ENCODE assay signal across 13 mouse cellular contexts in the genomic region with DNA sequence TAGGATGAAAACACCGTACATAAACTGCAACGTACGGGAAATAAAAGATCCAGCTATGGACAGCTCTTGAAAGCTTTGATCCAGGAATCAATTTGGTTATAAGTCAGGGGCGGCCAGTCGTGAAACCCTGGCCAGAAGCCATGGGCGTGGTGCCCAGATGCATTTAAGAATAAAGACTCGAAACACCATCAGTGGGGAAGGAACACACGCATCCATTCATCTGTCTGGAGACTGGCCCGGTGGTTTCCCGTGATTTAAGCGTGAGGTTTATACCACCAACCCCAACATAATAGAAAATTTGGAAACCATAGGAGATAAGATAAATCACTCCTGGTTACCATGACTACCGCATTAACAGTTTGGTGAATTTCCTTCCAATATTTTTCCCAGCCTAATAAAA. TPM values are rescaled to one million over a fixed set of nuclear protein-coding genes. Genes with fewer than 3 reads are reported as not detected.
DNase-seq lines count a peak whose midpoint lies in the region; ATAC-seq lines count a peak whose summit lies in the region.
"Had no signal": no experiment of that assay in that cellular context is flagged by ENCODE, and none has a peak within 500 bp of the region (broad histone marks: within the 10 kb centered on the region; RNA-seq: fewer than 3 reads in every experiment).

No protein-coding gene starts in this region.

- 32% methylated on average over 12 of the region's 12 CpGs for WGBS in forebrain, embryonic 13.5 days
- 67% methylated on average over 12 of the region's 12 CpGs for WGBS in forebrain, embryonic 11.5 days
- 77% methylated on average over 12 of the region's 12 CpGs for WGBS in heart, embryonic 12.5 days
- 82% methylated on average over 12 of the region's 12 CpGs for WGBS in heart, embryonic 11.5 days (ENCODE audit: insufficient replicate concordance)

- H3K36me3 ChIP-seq in forebrain, embryonic 13.5 days (ENCODE audit: poor library complexity, severe bottlenecking): no peaks in the 10 kb centered on the region
- no peaks in the 10 kb centered on the region for H3K36me3 ChIP-seq in forebrain, embryonic 11.5 days (ENCODE audit: control insufficient read depth, insufficient read depth, low read length)
- no peaks in the 10 kb centered on the region for H3K36me3 ChIP-seq in heart, embryonic 12.5 days
- no peaks in the 10 kb centered on the region for H3K36me3 ChIP-seq in heart, embryonic 11.5 days (ENCODE audit: control insufficient read depth, insufficient read depth, low read length)
- H3K36me3 ChIP-seq: liver, embryonic 15.5 days had no signal

- no peaks in the 10 kb centered on the region for H3K27me3 ChIP-seq in forebrain, embryonic 13.5 days
- H3K27me3 ChIP-seq in forebrain, embryonic 11.5 days (ENCODE audit: control insufficient read depth, insufficient read depth, low read length): no peaks in the 10 kb centered on the region
- H3K27me3 ChIP-seq in heart, embryonic 12.5 days (replicated peaks): peaks cover 35% of the 10 kb centered on the region
- peaks cover 8% of the 10 kb centered on the region; the same call in 1 of the 2 replicates for H3K27me3 ChIP-seq in heart, embryonic 11.5 days (ENCODE audit: control insufficient read depth, insufficient read depth, low read length)
- H3K27me3 ChIP-seq: liver, embryonic 15.5 days had no signal

- no peak for ATAC-seq in forebrain, embryonic 13.5 days
- ATAC-seq in forebrain, embryonic 11.5 days (replicated peaks; ENCODE audit: low FRiP score): no peak
- no peak for ATAC-seq in heart, embryonic 12.5 days (ENCODE audit: insufficient number of reproducible peaks, low FRiP score)
- no peak for ATAC-seq in heart, embryonic 11.5 days (replicated peaks; ENCODE audit: insufficient number of reproducible peaks, low FRiP score, low TSS enrichment)

- peak overlapping the region; percentile 33 for H3K4me2 ChIP-seq in forebrain, embryonic 13.5 days
- no peak overlapping the region for H3K4me2 ChIP-seq in forebrain, embryonic 11.5 days (ENCODE audit: low read depth, low read length, severe bottlenecking)
- no peak overlapping the region for H3K4me2 ChIP-seq in heart, embryonic 12.5 days
- no peak overlapping the region for H3K4me2 ChIP-seq in heart, embryonic 11.5 days
- H3K4me2 ChIP-seq: liver, embryonic 15.5 days had no signal

- no peak overlapping the region for H3K4me3 ChIP-seq in forebrain, embryonic 13.5 days
- H3K4me3 ChIP-seq in forebrain, embryonic 11.5 days (ENCODE audit: low read depth, low read length): no peak overlapping the region
- no peak overlapping the region for H3K4me3 ChIP-seq in heart, embryonic 12.5 days
- no peak overlapping the region for H3K4me3 ChIP-seq in heart, embryonic 11.5 days (ENCODE audit: low read depth, low read length)
- H3K4me3 ChIP-seq: liver, embryonic 15.5 days had no signal

- no peaks in the 10 kb centered on the region for H3K9me3 ChIP-seq in forebrain, embryonic 13.5 days (replicated peaks)
- H3K9me3 ChIP-seq in forebrain, embryonic 11.5 days (ENCODE audit: control insufficient read depth, low read length): no peaks in the 10 kb centered on the region
- no peaks in the 10 kb centered on the region for H3K9me3 ChIP-seq in heart, embryonic 12.5 days (replicated peaks)
- H3K9me3 ChIP-seq in heart, embryonic 11.5 days (replicated peaks; ENCODE audit: control insufficient read depth, low read length): no peaks in the 10 kb centered on the region
- H3K9me3 ChIP-seq: liver, embryonic 15.5 days had no signal

- no peak overlapping the region for H3K9ac ChIP-seq in forebrain, embryonic 13.5 days
- H3K9ac ChIP-seq in forebrain, embryonic 11.5 days (ENCODE audit: low read length): no peak overlapping the region
- H3K9ac ChIP-seq in heart, embryonic 12.5 days: no peak overlapping the region
- no peak overlapping the region for H3K9ac ChIP-seq in heart, embryonic 11.5 days (ENCODE audit: low read depth, low read length)
- H3K9ac ChIP-seq: liver, embryonic 15.5 days had no signal

- H3K27ac ChIP-seq in forebrain, embryonic 13.5 days: peak overlapping the region; percentile 15; the same call in 1 of the 2 replicates
- no peak overlapping the region for H3K27ac ChIP-seq in forebrain, embryonic 11.5 days (ENCODE audit: low read depth, low read length)
- no peak overlapping the region for H3K27ac ChIP-seq in heart, embryonic 12.5 days (ENCODE audit: poor library complexity, severe bottlenecking)
- H3K27ac ChIP-seq in heart, embryonic 11.5 days (ENCODE audit: low read depth, low read length): no peak overlapping the region
- H3K27ac ChIP-seq: liver, embryonic 15.5 days; macrophage had no signal

- H3K4me1 ChIP-seq in forebrain, embryonic 13.5 days: peaks cover 70% of the 10 kb centered on the region
- H3K4me1 ChIP-seq in forebrain, embryonic 11.5 days (replicated peaks; ENCODE audit: control insufficient read depth, insufficient read depth, low read length): peaks cover 17% of the 10 kb centered on the region
- peaks cover 3% of the 10 kb centered on the region; the same call in 1 of the 2 replicates for H3K4me1 ChIP-seq in heart, embryonic 12.5 days (replicated peaks)
- H3K4me1 ChIP-seq in heart, embryonic 11.5 days (ENCODE audit: control insufficient read depth, insufficient read depth, low read length): no peaks in the 10 kb centered on the region
- H3K4me1 ChIP-seq: liver, embryonic 15.5 days had no signal

- no peak for DNase-seq in forebrain, embryonic 11.5 days (ENCODE audit: low spot score)
- peak; percentile 72 to 76 for DNase-seq in right cerebral cortex, postnatal 10 days (ENCODE audit: low spot score in 2 of 2)
- no peak for DNase-seq in right cerebral cortex, adult 18-20 months
- peak; percentile 22 for DNase-seq in mesoderm, embryonic 11.5 days (ENCODE audit: low read depth, low spot score)
- DNase-seq in T-cell, adult 2 months (ENCODE audit: low spot score): no peak
- DNase-seq: cerebellum, adult 11-12 months; gastrocnemius, postnatal 36 days; retina, postnatal 1 day had no signal

RNA-seq across cellular contexts. Expression of gene Cacng4, which starts 16.9 kb away (rescaled TPM):
- 23.1 and 27.6 TPM in 2 replicates for polyA plus RNA-seq in forebrain, embryonic 13.5 days (2015; fragmentation: Nextera tagmentation; extraction: Ambion mirVana)
- 19.1 and 25.1 TPM in 2 replicates for polyA plus RNA-seq in forebrain, embryonic 11.5 days (2014; fragmentation: Nextera tagmentation; extraction: Ambion mirVana)
- 0.37 and 0.83 TPM in 2 replicates for polyA plus RNA-seq in heart, embryonic 12.5 days (2016; fragmentation: Nextera tagmentation; extraction: Ambion mirVana)
- 0.84 and 0.99 TPM in 2 replicates for polyA plus RNA-seq in heart, embryonic 11.5 days (2014; fragmentation: Nextera tagmentation; extraction: Ambion mirVana)
- polyA plus RNA-seq: macrophage had no signal

Comparison
In these comparisons a context has a peak if more than half of its experiments do, and no peak if none do; other contexts are left out.
1. DNase-seq: peak in right cerebral cortex, postnatal 10 days (2 of 2) and mesoderm, embryonic 11.5 days (single experiment); none in forebrain, embryonic 11.5 days (single experiment), right cerebral cortex, adult 18-20 months (single experiment) and T-cell, adult 2 months (single experiment).
2. RNA of gene Cacng4, which starts 16.9 kb away (polyA plus RNA-seq): 23.1 to 27.6 TPM in forebrain, embryonic 13.5 days and 19.1 to 25.1 TPM in forebrain, embryonic 11.5 days; 0.84 to 0.99 TPM in heart, embryonic 11.5 days and 0.37 to 0.83 TPM in heart, embryonic 12.5 days; every median in the first group is over 10 times any median in the second.